Mouse (Mus musculus) neural tube, embryonic 15.5 days (tissue): Measurements from ENCODE around the gene Phf12. TPM values are rescaled to one million over a fixed set of nuclear protein-coding genes. Genes with fewer than 3 reads are reported as not detected.

Experiments
- ATAC-seq: fragments of 200-750 bp; cut with Nextera tagmentation; 2 replicates; pipeline ENCODE4 v1.8.0; 2017; ENCODE audit warnings: mild to moderate bottlenecking, moderate TSS enrichment, moderate library complexity; ENCODE audit not compliant: low FRiP score
- H3K27ac ChIP-seq: fragments of 300-500 bp; sonication (generic); replicated peaks from 2 replicates; pipeline ENCODE4 v1.5.1; 2015; ENCODE audit warnings: mild to moderate bottlenecking, inconsistent platforms
- H3K27me3 ChIP-seq: fragments of 300-500 bp; sonication (generic); replicated peaks from 2 replicates; pipeline ENCODE4 v1.6.1; 2015; ENCODE audit warnings: inconsistent platforms
- H3K36me3 ChIP-seq: fragments of 300-500 bp; sonication (generic); 2 replicates; pipeline ENCODE4 v1.6.1; 2015; ENCODE audit warnings: inconsistent platforms
- H3K4me1 ChIP-seq: fragments of 300-500 bp; sonication (generic); 2 replicates; pipeline ENCODE4 v1.6.1; 2015; ENCODE audit warnings: inconsistent platforms
- H3K4me2 ChIP-seq: fragments of 300-500 bp; sonication (generic); 2 replicates; pipeline ENCODE4 v1.6.1; 2015; ENCODE audit warnings: inconsistent platforms, mild to moderate bottlenecking, moderate library complexity
- H3K4me3 ChIP-seq: fragments of 300-500 bp; sonication (generic); replicated peaks from 2 replicates; pipeline ENCODE4 v1.5.1; 2015; ENCODE audit warnings: mild to moderate bottlenecking, inconsistent platforms
- H3K9ac ChIP-seq: fragments of 300-500 bp; sonication (generic); replicated peaks from 2 replicates; pipeline ENCODE4 v1.6.1; 2015; ENCODE audit warnings: mild to moderate bottlenecking, inconsistent platforms
- H3K9me3 ChIP-seq: fragments of 300-500 bp; sonication (generic); replicated peaks from 2 replicates; pipeline ENCODE4 v1.6.1; 2016; ENCODE audit warnings: inconsistent platforms
- WGBS: fragments of 180-500 bp; shearing (Covaris S2); methylation state at CpG from one replicate; pipeline ENCODE4 v1.1.7; 2015; ENCODE audit warnings: mixed read lengths; 5-methylcytosine and 5-hydroxymethylcytosine counted together
- polyA plus RNA-seq: library from polyadenylated mRNA; unstranded; fragments of >200 nt; fragmentation: Nextera tagmentation; extraction: Ambion mirVana; gene quantifications from 2 replicates; pipeline ENCODE4 v1.2.1, GENCODE M21; 2015

Gene Phf12
- polyA plus RNA-seq, 1 experiment from 2014 or later, result 14.6 TPM

- Histone ChIP-seq H3K27ac (no peak overlapping the region), H3K9ac (no peak overlapping the region), H3K9me3 (no peaks in the 10 kb centered on the region), H3K4me2 (no peak overlapping the region), H3K27me3 (peaks cover 67% of the 10 kb centered on the region), H3K4me3 (no peak overlapping the region), H3K4me1 (peaks cover 24% of the 10 kb centered on the region; the same call in 1 of the 2 replicates), H3K36me3 (peaks cover 15% of the 10 kb centered on the region)
- WGBS, result 65% methylated on average over 2 of the region's 2 CpGs
- ATAC-seq, result no peak
These were observed 24.3 kb upstream of the Phf12 start for GRCm38 (mm10) chr11:77958268-77958667.

- Histone ChIP-seq H3K9me3 (no peaks in the 10 kb centered on the region), H3K4me2 (no peak overlapping the region), H3K27ac (no peak overlapping the region), H3K36me3 (peaks cover 11% of the 10 kb centered on the region), H3K27me3 (peaks cover 63% of the 10 kb centered on the region), H3K4me1 (peaks cover 24% of the 10 kb centered on the region; the same call in 1 of the 2 replicates), H3K4me3 (no peak overlapping the region), H3K9ac (no peak overlapping the region)
- 68% methylated on average over 9 of the region's 9 CpGs for WGBS
- ATAC-seq, result no peak
These were observed 23.6 kb upstream of the Phf12 start for GRCm38 (mm10) chr11:77958932-77959331.

GRCm38 (mm10) chr11:77960199-77960598, 22.4 kb upstream of the Phf12 start:
- Histone ChIP-seq H3K4me3 (no peak overlapping the region), H3K9me3 (no peaks in the 10 kb centered on the region), H3K4me2 (no peak overlapping the region), H3K4me1 (peaks cover 34% of the 10 kb centered on the region), H3K9ac (no peak overlapping the region), H3K36me3 (no peaks in the 10 kb centered on the region), H3K27me3 (peaks cover 53% of the 10 kb centered on the region), H3K27ac (peak overlapping the region; percentile 13; the same call in 1 of the 2 replicates)
- 42% methylated on average over 9 of the region's 9 CpGs for WGBS
- ATAC-seq, result no peak

GRCm38 (mm10) chr11:77960898-77961297, 21.7 kb upstream of the Phf12 start:
- Histone ChIP-seq H3K36me3 (no peaks in the 10 kb centered on the region), H3K4me1 (peaks cover 40% of the 10 kb centered on the region), H3K4me3 (no peak overlapping the region), H3K9ac (no peak overlapping the region), H3K9me3 (no peaks in the 10 kb centered on the region), H3K27me3 (peaks cover 48% of the 10 kb centered on the region), H3K27ac (peak overlapping the region; percentile 13; the same call in 1 of the 2 replicates), H3K4me2 (no peak overlapping the region)
- WGBS, result 57% methylated on average over 5 of the region's 5 CpGs
- ATAC-seq, result no peak

- Histone ChIP-seq H3K27ac (no peak overlapping the region), H3K27me3 (peaks cover 38% of the 10 kb centered on the region), H3K4me3 (no peak overlapping the region), H3K9me3 (no peaks in the 10 kb centered on the region), H3K4me2 (no peak overlapping the region), H3K36me3 (no peaks in the 10 kb centered on the region), H3K4me1 (peaks cover 42% of the 10 kb centered on the region), H3K9ac (no peak overlapping the region)
- ATAC-seq, result no peak
- WGBS, result 88% methylated on average over 10 of the region's 10 CpGs
These were observed 19.6 kb upstream of the Phf12 start for GRCm38 (mm10) chr11:77962946-77963345.

GRCm38 (mm10) chr11:77964415-77965095, 18.0 kb upstream of the Phf12 start:
- no peak overlapping the region for H3K4me3 ChIP-seq
- peak overlapping the region; percentile 83 for H3K27ac ChIP-seq
- WGBS, result 11% methylated on average over 19 of the region's 19 CpGs
- peak overlapping the region; percentile 17 for H3K9ac ChIP-seq
- H3K36me3 ChIP-seq, result peaks cover 8% of the 10 kb centered on the region
- peaks cover 37% of the 10 kb centered on the region for H3K4me1 ChIP-seq
- H3K9me3 ChIP-seq, result no peaks in the 10 kb centered on the region
- ATAC-seq, result 0 out of 2 replicates have a peak, but pooled peaks have one; percentile 2
- H3K27me3 ChIP-seq, result peaks cover 44% of the 10 kb centered on the region
- peak overlapping the region; percentile 24 for H3K4me2 ChIP-seq

- 7% methylated on average over 17 of the region's 17 CpGs for WGBS
- Histone ChIP-seq H3K9me3 (no peaks in the 10 kb centered on the region), H3K27ac (peak overlapping the region; percentile 83), H3K27me3 (peaks cover 38% of the 10 kb centered on the region), H3K9ac (peak overlapping the region; percentile 41; the same call in 1 of the 2 replicates), H3K36me3 (peaks cover 16% of the 10 kb centered on the region), H3K4me1 (peaks cover 30% of the 10 kb centered on the region), H3K4me3 (no peak overlapping the region), H3K4me2 (peak overlapping the region; percentile 24)
- peak; percentile 75 for ATAC-seq
These were observed 17.2 kb upstream of the Phf12 start for GRCm38 (mm10) chr11:77965101-77966036.

- H3K4me1 ChIP-seq, result peaks cover 27% of the 10 kb centered on the region
- H3K9me3 ChIP-seq, result no peaks in the 10 kb centered on the region
- peak; percentile 12 for ATAC-seq
- 39% methylated on average over 5 of the region's 5 CpGs for WGBS
- peaks cover 16% of the 10 kb centered on the region for H3K36me3 ChIP-seq
- H3K4me3 ChIP-seq, result no peak overlapping the region
- peak overlapping the region; percentile 83 for H3K27ac ChIP-seq
- H3K4me2 ChIP-seq, result peak overlapping the region; percentile 24; the same call in 1 of the 2 replicates
- H3K9ac ChIP-seq, result 0 out of 2 replicates have a peak overlapping the region, but pooled peaks have one; percentile 41
- H3K27me3 ChIP-seq, result peaks cover 36% of the 10 kb centered on the region
These were observed 16.5 kb upstream of the Phf12 start for GRCm38 (mm10) chr11:77966037-77966391.

GRCm38 (mm10) chr11:77967114-77967513, 15.4 kb upstream of the Phf12 start:
- H3K27me3 ChIP-seq, result peaks cover 28% of the 10 kb centered on the region
- H3K4me2 ChIP-seq, result no peak overlapping the region
- H3K9ac ChIP-seq, result no peak overlapping the region
- H3K9me3 ChIP-seq, result no peaks in the 10 kb centered on the region
- peaks cover 16% of the 10 kb centered on the region for H3K36me3 ChIP-seq
- no peak overlapping the region for H3K4me3 ChIP-seq
- WGBS, result 1% methylated on average over 4 of the region's 4 CpGs
- ATAC-seq, result 0 out of 2 replicates have a peak, but pooled peaks have one; percentile 45
- H3K4me1 ChIP-seq, result peaks cover 27% of the 10 kb centered on the region
- no peak overlapping the region for H3K27ac ChIP-seq

- Histone ChIP-seq H3K9me3 (no peaks in the 10 kb centered on the region), H3K36me3 (peaks cover 26% of the 10 kb centered on the region), H3K27me3 (peaks cover 30% of the 10 kb centered on the region), H3K27ac (no peak overlapping the region), H3K4me1 (peaks cover 27% of the 10 kb centered on the region), H3K4me3 (no peak overlapping the region), H3K9ac (no peak overlapping the region), H3K4me2 (no peak overlapping the region)
- WGBS, result 79% methylated on average over 4 of the region's 4 CpGs
- no peak for ATAC-seq
These were observed 13.8 kb upstream of the Phf12 start for GRCm38 (mm10) chr11:77968786-77969185.

- Histone ChIP-seq H3K27ac (no peak overlapping the region), H3K36me3 (peaks cover 35% of the 10 kb centered on the region), H3K9ac (no peak overlapping the region), H3K4me3 (no peak overlapping the region), H3K4me1 (peaks cover 12% of the 10 kb centered on the region), H3K27me3 (peaks cover 46% of the 10 kb centered on the region), H3K9me3 (no peaks in the 10 kb centered on the region), H3K4me2 (no peak overlapping the region)
- WGBS, result 86% methylated on average over 6 of the region's 6 CpGs
- no peak for ATAC-seq
These were observed 11.8 kb upstream of the Phf12 start for GRCm38 (mm10) chr11:77970718-77971117.
